Mouse (Mus musculus): ENCODE measurements around the gene Klk11. TPM values are rescaled to one million over a fixed set of nuclear protein-coding genes. Genes with fewer than 3 reads are reported as not detected.

Klk11 gene
- polyA plus RNA-seq (2015; fragmentation: Illumina TruSeq; extraction: RNeasy Lipid Tissue Mini Kit (QIAGEN cat#74804); ENCODE audit: insufficient read depth, low read depth, low replicate concordance), result not detected

GRCm38 (mm10) chr7:43774364-43774763, at the start of gene Klk11:
Gene Klk11 (plus strand): TSS chr7:43774604.

GRCm38 (mm10) chr7:43768597-43768996, 5.8 kb upstream of the Klk11 start, which contains the start of gene Klk12:
Gene Klk12 (plus strand): TSS chr7:43768897.

GRCm38 (mm10) chr7:43780746-43781145, 6.3 kb downstream of the Klk11 start, which contains the start of gene Klk10:
Gene Klk10 (plus strand): TSS chr7:43781035.

GRCm38 (mm10) chr7:43791591-43791990, 17.2 kb downstream of the Klk11 start, which contains the start of gene Klk9:
Gene Klk9 (plus strand): TSS chr7:43791891.

GRCm38 (mm10) chr7:43797333-43797769, 22.9 kb downstream of the Klk11 start, which contains the start of gene Klk8:
Gene Klk8 (plus strand): TSS chr7:43797577.

GRCm38 (mm10) chr7:43810994-43811393, 36.6 kb downstream of the Klk11 start, which contains the start of gene Klk7:
Gene Klk7 (plus strand): TSS chr7:43811294.

GRCm38 (mm10) chr7:43824199-43824598, 49.8 kb downstream of the Klk11 start, which contains the start of gene Klk6:
Gene Klk6 (plus strand): TSS chr7:43824499.

Other genes starting within 250 kb of the Klk11 start
- 1.2 TPM for gene Cd33, start 230.2 kb upstream of the Klk11 start, polyA plus RNA-seq (2015; fragmentation: Illumina TruSeq; extraction: RNeasy Lipid Tissue Mini Kit (QIAGEN cat#74804); ENCODE audit: insufficient read depth, low read depth, low replicate concordance)
- 2.8 TPM for gene Zfp658, start 212.3 kb upstream of the Klk11 start, polyA plus RNA-seq (2015; fragmentation: Illumina TruSeq; extraction: RNeasy Lipid Tissue Mini Kit (QIAGEN cat#74804); ENCODE audit: insufficient read depth, low read depth, low replicate concordance)
- 1.9 TPM for gene Zfp719, start 195.0 kb upstream of the Klk11 start, polyA plus RNA-seq (2015; fragmentation: Illumina TruSeq; extraction: RNeasy Lipid Tissue Mini Kit (QIAGEN cat#74804); ENCODE audit: insufficient read depth, low read depth, low replicate concordance)
- not detected for gene Zfp819, start 167.4 kb upstream of the Klk11 start, polyA plus RNA-seq (2015; fragmentation: Illumina TruSeq; extraction: RNeasy Lipid Tissue Mini Kit (QIAGEN cat#74804); ENCODE audit: insufficient read depth, low read depth, low replicate concordance)
- gene Ceacam18, start 139.9 kb upstream of the Klk11 start, polyA plus RNA-seq (2015; fragmentation: Illumina TruSeq; extraction: RNeasy Lipid Tissue Mini Kit (QIAGEN cat#74804); ENCODE audit: insufficient read depth, low read depth, low replicate concordance), result not detected
- gene Siglece, start 114.4 kb upstream of the Klk11 start, polyA plus RNA-seq (2015; fragmentation: Illumina TruSeq; extraction: RNeasy Lipid Tissue Mini Kit (QIAGEN cat#74804); ENCODE audit: insufficient read depth, low read depth, low replicate concordance), result not detected
- 2.3 TPM for gene Ctu1, start 102.6 kb upstream of the Klk11 start, polyA plus RNA-seq (2015; fragmentation: Illumina TruSeq; extraction: RNeasy Lipid Tissue Mini Kit (QIAGEN cat#74804); ENCODE audit: insufficient read depth, low read depth, low replicate concordance)
- not detected for gene Klk14, start 84.2 kb upstream of the Klk11 start, polyA plus RNA-seq (2015; fragmentation: Illumina TruSeq; extraction: RNeasy Lipid Tissue Mini Kit (QIAGEN cat#74804); ENCODE audit: insufficient read depth, low read depth, low replicate concordance)
- gene Klk13, start 62.0 kb upstream of the Klk11 start, polyA plus RNA-seq (2015; fragmentation: Illumina TruSeq; extraction: RNeasy Lipid Tissue Mini Kit (QIAGEN cat#74804); ENCODE audit: insufficient read depth, low read depth, low replicate concordance), result not detected
- gene Klk12, start 5.7 kb upstream of the Klk11 start, polyA plus RNA-seq (2015; fragmentation: Illumina TruSeq; extraction: RNeasy Lipid Tissue Mini Kit (QIAGEN cat#74804); ENCODE audit: insufficient read depth, low read depth, low replicate concordance), result not detected
- not detected for gene Klk10, start 6.4 kb downstream of the Klk11 start, polyA plus RNA-seq (2015; fragmentation: Illumina TruSeq; extraction: RNeasy Lipid Tissue Mini Kit (QIAGEN cat#74804); ENCODE audit: insufficient read depth, low read depth, low replicate concordance)
- not detected for gene Klk9, start 17.3 kb downstream of the Klk11 start, polyA plus RNA-seq (2015; fragmentation: Illumina TruSeq; extraction: RNeasy Lipid Tissue Mini Kit (QIAGEN cat#74804); ENCODE audit: insufficient read depth, low read depth, low replicate concordance)
- gene Klk8, start 23.0 kb downstream of the Klk11 start, polyA plus RNA-seq (2015; fragmentation: Illumina TruSeq; extraction: RNeasy Lipid Tissue Mini Kit (QIAGEN cat#74804); ENCODE audit: insufficient read depth, low read depth, low replicate concordance), result 2.5 TPM
- gene Klk7, start 36.7 kb downstream of the Klk11 start, polyA plus RNA-seq (2015; fragmentation: Illumina TruSeq; extraction: RNeasy Lipid Tissue Mini Kit (QIAGEN cat#74804); ENCODE audit: insufficient read depth, low read depth, low replicate concordance), result not detected
- not detected for gene Klk6, start 49.9 kb downstream of the Klk11 start, polyA plus RNA-seq (2015; fragmentation: Illumina TruSeq; extraction: RNeasy Lipid Tissue Mini Kit (QIAGEN cat#74804); ENCODE audit: insufficient read depth, low read depth, low replicate concordance)
- gene Klk5, start 67.4 kb downstream of the Klk11 start, polyA plus RNA-seq (2015; fragmentation: Illumina TruSeq; extraction: RNeasy Lipid Tissue Mini Kit (QIAGEN cat#74804); ENCODE audit: insufficient read depth, low read depth, low replicate concordance), result not detected
- gene Klk4, start 106.6 kb downstream of the Klk11 start, polyA plus RNA-seq (2015; fragmentation: Illumina TruSeq; extraction: RNeasy Lipid Tissue Mini Kit (QIAGEN cat#74804); ENCODE audit: insufficient read depth, low read depth, low replicate concordance), result not detected
- gene Klk15, start 159.1 kb downstream of the Klk11 start, polyA plus RNA-seq (2015; fragmentation: Illumina TruSeq; extraction: RNeasy Lipid Tissue Mini Kit (QIAGEN cat#74804); ENCODE audit: insufficient read depth, low read depth, low replicate concordance), result not detected
- 4.6 TPM for gene Klk1b8, start 176.1 kb downstream of the Klk11 start, polyA plus RNA-seq (2015; fragmentation: Illumina TruSeq; extraction: RNeasy Lipid Tissue Mini Kit (QIAGEN cat#74804); ENCODE audit: insufficient read depth, low read depth, low replicate concordance)
- gene Klk1b1, start 192.1 kb downstream of the Klk11 start, polyA plus RNA-seq (2015; fragmentation: Illumina TruSeq; extraction: RNeasy Lipid Tissue Mini Kit (QIAGEN cat#74804); ENCODE audit: insufficient read depth, low read depth, low replicate concordance), result not detected
- gene Klk1b9, start 201.5 kb downstream of the Klk11 start, polyA plus RNA-seq (2015; fragmentation: Illumina TruSeq; extraction: RNeasy Lipid Tissue Mini Kit (QIAGEN cat#74804); ENCODE audit: insufficient read depth, low read depth, low replicate concordance), result not detected
- 4.9 TPM for gene Klk1b11, start 221.3 kb downstream of the Klk11 start, polyA plus RNA-seq (2015; fragmentation: Illumina TruSeq; extraction: RNeasy Lipid Tissue Mini Kit (QIAGEN cat#74804); ENCODE audit: insufficient read depth, low read depth, low replicate concordance)
- 1.6 TPM for gene Klk1b26, start 237.6 kb downstream of the Klk11 start, polyA plus RNA-seq (2015; fragmentation: Illumina TruSeq; extraction: RNeasy Lipid Tissue Mini Kit (QIAGEN cat#74804); ENCODE audit: insufficient read depth, low read depth, low replicate concordance)